Mouse (Mus musculus): ENCODE results near the gene P2rx4. TPM values are rescaled to one million over a fixed set of nuclear protein-coding genes. Genes with fewer than 3 reads are reported as not detected.

The P2rx4 gene
- polyA plus RNA-seq, 1 experiment from 2014 or later = 19.2 TPM

DNA sequence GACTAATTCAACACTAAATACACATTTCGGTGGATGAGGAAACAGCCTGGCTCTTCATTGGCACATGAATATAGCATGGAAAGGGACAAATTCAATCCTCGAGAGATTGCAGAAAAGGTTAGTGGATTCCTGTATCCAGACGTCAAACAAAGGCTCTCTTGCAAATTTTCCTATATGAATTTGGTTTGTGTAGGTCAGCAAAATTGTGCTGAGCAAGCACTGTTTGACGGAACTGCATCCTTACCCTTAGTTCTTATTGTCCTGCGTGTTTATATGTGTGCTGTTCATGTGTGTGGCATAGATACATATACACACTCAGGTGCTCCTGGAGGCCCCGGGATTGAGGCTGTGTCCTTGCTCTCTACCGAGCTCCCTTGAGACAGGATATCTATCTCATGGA is 18.2 kb upstream of the P2rx4 start:
- Histone ChIP-seq H3K4me2 (no peak overlapping the region), H3K4me3 (no peak overlapping the region), H3K36me3 (no peaks in the 10 kb centered on the region), H3K9me3 (no peaks in the 10 kb centered on the region), H3K27me3 (no peaks in the 10 kb centered on the region), H3K9ac (no peak overlapping the region), H3K4me1 (replicated peaks) (peaks cover 12% of the 10 kb centered on the region), H3K27ac (replicated peaks) (no peak overlapping the region)
- no peak for ATAC-seq (ENCODE audit: low read depth)
- WGBS = 90% methylated on average over 7 of the region's 7 CpGs

DNA sequence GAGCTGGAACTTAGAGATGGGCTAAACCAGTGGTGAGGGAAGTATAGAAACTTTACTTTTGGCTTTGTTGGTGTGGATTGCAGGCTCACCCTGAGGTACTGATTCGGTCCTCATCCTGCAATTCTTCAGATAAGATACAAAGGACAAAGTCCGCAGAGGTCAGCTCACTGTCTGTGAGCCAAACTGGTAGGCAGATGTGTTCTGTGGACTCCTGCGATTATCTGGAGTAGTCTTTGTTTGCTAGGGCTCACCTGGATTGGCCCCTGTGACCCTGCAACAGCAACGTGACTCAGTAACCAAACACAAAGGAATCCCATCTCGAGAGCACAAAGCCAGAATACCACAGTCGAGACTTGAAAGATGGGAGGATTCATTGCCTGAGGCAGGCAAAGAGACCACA is 16.9 kb upstream of the P2rx4 start:
- Histone ChIP-seq H3K36me3 (no peaks in the 10 kb centered on the region), H3K27me3 (no peaks in the 10 kb centered on the region), H3K4me3 (no peak overlapping the region), H3K9me3 (no peaks in the 10 kb centered on the region), H3K27ac (replicated peaks) (no peak overlapping the region), H3K4me2 (no peak overlapping the region), H3K9ac (no peak overlapping the region), H3K4me1 (replicated peaks) (peaks cover 12% of the 10 kb centered on the region)
- WGBS = 46% methylated on average over 6 of the region's 6 CpGs
- ATAC-seq (ENCODE audit: low read depth) = no peak

GRCm38 (mm10) chr5:122693431-122694207 is 13.7 kb upstream of the P2rx4 start:
- H3K4me3 ChIP-seq = no peak overlapping the region

DNA sequence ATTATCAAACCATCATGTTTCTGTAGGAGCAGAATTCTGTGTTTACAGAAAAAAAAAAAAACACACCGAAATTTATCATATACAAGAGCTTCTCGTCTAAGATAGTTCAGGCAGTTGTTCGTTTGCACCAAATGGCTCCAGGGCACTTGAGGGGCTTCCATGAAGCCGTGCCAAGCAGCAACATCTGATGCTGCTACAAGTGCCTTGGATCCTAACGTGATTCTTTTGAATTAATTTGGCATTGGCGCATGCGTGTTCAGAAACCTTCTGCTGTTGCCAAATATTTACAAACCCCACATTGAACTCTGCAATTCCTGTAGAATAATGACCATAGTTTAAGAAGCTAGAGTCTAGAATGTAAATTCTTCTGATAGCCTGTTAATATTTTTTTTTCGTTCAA is 11.8 kb upstream of the P2rx4 start:
- ATAC-seq (ENCODE audit: low read depth) = no peak
- Histone ChIP-seq H3K27me3 (no peaks in the 10 kb centered on the region), H3K4me1 (replicated peaks) (peaks cover 20% of the 10 kb centered on the region), H3K36me3 (no peaks in the 10 kb centered on the region), H3K4me2 (no peak overlapping the region), H3K4me3 (no peak overlapping the region), H3K27ac (replicated peaks) (no peak overlapping the region), H3K9ac (no peak overlapping the region), H3K9me3 (no peaks in the 10 kb centered on the region)
- WGBS = 70% methylated on average over 8 of the region's 8 CpGs

More at GRCm38 (mm10) chr5:122693431-122694207, 13.7 kb upstream of the P2rx4 start:
- Histone ChIP-seq H3K27ac (replicated peaks) (peak overlapping the region; percentile 71), H3K36me3 (no peaks in the 10 kb centered on the region), H3K9ac (no peak overlapping the region), H3K4me1 (replicated peaks) (peaks cover 20% of the 10 kb centered on the region), H3K9me3 (no peaks in the 10 kb centered on the region), H3K27me3 (no peaks in the 10 kb centered on the region), H3K4me2 (no peak overlapping the region)
- peak; percentile 96 for ATAC-seq (ENCODE audit: low read depth)
- 14% methylated on average over 13 of the region's 13 CpGs for WGBS

DNA sequence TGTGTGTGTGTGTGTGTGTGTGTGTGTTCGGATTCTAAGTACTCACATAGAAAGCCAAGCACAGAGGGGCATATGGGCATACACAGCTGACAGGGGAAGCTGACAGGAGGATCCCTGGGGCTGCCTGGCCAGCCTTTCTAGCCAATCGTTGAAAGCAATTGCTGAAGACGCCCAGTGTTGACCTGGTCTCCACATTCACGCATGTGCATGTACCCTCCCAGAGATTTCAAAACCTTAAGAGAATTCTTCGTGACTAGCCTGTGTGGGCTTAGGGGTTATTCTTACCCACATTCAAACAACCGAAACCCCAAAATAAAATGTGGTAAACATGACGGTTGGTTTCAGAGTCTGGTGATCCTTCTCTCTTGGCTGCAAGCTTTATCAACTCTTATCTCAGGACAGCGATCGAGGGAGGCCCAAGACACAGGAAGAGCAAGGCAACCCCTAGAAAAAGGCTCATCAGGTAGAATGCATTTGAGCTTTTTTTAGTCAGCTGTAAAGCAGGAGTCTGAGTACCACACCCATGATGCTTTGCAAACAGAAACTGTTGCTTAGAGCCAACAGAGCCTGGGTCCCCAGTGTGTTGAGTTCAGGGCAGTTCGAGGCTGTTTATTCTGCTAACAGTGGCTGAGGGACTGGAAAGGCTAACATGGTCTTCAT is 9.2 kb upstream of the P2rx4 start:
- no peak overlapping the region for H3K9ac ChIP-seq
- no peak overlapping the region for H3K4me2 ChIP-seq
- no peaks in the 10 kb centered on the region for H3K27me3 ChIP-seq
- 90% methylated on average over 10 of the region's 10 CpGs for WGBS
- H3K9me3 ChIP-seq = no peaks in the 10 kb centered on the region
- peaks cover 15% of the 10 kb centered on the region for H3K4me1 ChIP-seq (replicated peaks)
- no peak overlapping the region for H3K27ac ChIP-seq (replicated peaks)
- H3K36me3 ChIP-seq = no peaks in the 10 kb centered on the region
- H3K4me3 ChIP-seq = no peak overlapping the region
- ATAC-seq (ENCODE audit: low read depth) = no peak

DNA sequence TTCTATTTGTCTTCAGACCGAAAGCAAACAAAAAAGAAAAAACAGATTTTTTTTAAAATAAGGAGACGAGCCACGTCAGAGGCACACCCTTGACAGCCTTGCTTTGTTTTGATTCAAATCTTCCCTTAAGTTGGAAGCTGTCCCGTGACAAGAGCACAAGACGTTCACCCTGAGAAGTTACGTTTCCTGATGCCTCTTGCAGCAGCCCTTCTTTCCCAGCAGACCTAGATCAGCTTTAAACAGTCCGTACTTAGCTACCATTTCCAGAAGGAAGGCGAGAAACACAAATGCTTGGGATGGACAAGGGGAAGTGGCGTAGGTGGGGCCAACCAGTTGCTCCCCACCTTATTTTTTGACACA is 8.7 kb upstream of the P2rx4 start:
- no peaks in the 10 kb centered on the region for H3K9me3 ChIP-seq
- no peak overlapping the region for H3K27ac ChIP-seq (replicated peaks)
- H3K4me3 ChIP-seq = no peak overlapping the region
- ATAC-seq (ENCODE audit: low read depth) = no peak
- 0 out of 2 replicates have a peak, but pooled peaks cover 10% of the 10 kb centered on the region for H3K4me1 ChIP-seq (replicated peaks)
- H3K4me2 ChIP-seq = no peak overlapping the region
- 87% methylated on average over 9 of the region's 9 CpGs for WGBS
- H3K36me3 ChIP-seq = no peaks in the 10 kb centered on the region
- no peaks in the 10 kb centered on the region for H3K27me3 ChIP-seq
- no peak overlapping the region for H3K9ac ChIP-seq

GRCm38 (mm10) chr5:122700109-122700836 is 7.1 kb upstream of the P2rx4 start:
- 74% methylated on average over 12 of the region's 12 CpGs for WGBS
- Histone ChIP-seq H3K27me3 (no peaks in the 10 kb centered on the region), H3K4me1 (replicated peaks) (0 out of 2 replicates have a peak, but pooled peaks cover 7% of the 10 kb centered on the region), H3K4me2 (no peak overlapping the region), H3K27ac (replicated peaks) (no peak overlapping the region), H3K9ac (no peak overlapping the region), H3K36me3 (no peaks in the 10 kb centered on the region), H3K4me3 (no peak overlapping the region), H3K9me3 (no peaks in the 10 kb centered on the region)
- ATAC-seq (ENCODE audit: low read depth) = no peak

DNA sequence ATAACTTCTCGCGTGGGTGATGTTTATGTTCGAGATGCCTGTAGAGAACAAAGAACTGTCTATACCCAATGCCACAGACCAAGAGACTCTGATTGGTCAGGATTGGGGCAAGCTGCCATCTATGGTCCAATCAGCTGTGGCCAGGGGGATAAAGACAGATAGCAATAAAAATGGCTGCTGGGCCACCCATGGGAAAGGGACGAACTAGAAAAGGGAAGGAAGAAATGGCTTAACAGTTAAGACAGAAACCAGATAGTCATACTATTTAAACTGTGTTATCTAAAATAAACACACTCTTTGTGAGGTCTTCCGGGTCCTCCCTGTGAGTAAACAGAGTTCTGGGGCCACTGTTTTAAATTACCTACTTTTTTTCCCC is 6.5 kb upstream of the P2rx4 start:
- no peaks in the 10 kb centered on the region for H3K9me3 ChIP-seq
- H3K27ac ChIP-seq (replicated peaks) = no peak overlapping the region
- no peak for ATAC-seq (ENCODE audit: low read depth)
- WGBS = 62% methylated on average over 5 of the region's 5 CpGs
- H3K36me3 ChIP-seq = no peaks in the 10 kb centered on the region
- no peak overlapping the region for H3K4me3 ChIP-seq
- 0 out of 2 replicates have a peak, but pooled peaks cover 7% of the 10 kb centered on the region for H3K4me1 ChIP-seq (replicated peaks)
- H3K9ac ChIP-seq = no peak overlapping the region
- H3K27me3 ChIP-seq = no peaks in the 10 kb centered on the region
- H3K4me2 ChIP-seq = no peak overlapping the region

DNA sequence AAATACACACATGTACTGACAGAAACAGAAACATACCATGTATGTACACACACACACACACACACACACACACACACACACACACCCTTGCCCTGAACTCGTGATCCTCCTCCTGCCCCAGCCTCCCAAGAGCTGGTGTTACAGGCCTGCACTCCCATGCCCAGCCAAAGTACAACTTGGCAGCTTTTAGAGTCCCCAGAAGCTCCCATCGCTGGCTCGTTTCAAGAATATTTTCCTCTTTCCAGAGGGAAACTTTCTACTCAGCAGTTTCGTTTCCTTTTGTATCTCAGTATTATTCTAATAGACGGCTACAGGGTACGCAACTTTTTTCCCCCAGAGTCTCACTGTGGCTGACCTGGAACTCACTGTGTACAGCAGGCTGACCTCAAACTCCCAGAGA is 5.2 kb upstream of the P2rx4 start:
- Histone ChIP-seq H3K9ac (no peak overlapping the region), H3K36me3 (no peaks in the 10 kb centered on the region), H3K4me3 (no peak overlapping the region), H3K4me1 (replicated peaks) (peaks cover 11% of the 10 kb centered on the region), H3K9me3 (no peaks in the 10 kb centered on the region), H3K27me3 (no peaks in the 10 kb centered on the region), H3K4me2 (no peak overlapping the region), H3K27ac (replicated peaks) (no peak overlapping the region)
- ATAC-seq (ENCODE audit: low read depth) = no peak
- 78% methylated on average over 6 of the region's 6 CpGs for WGBS

GRCm38 (mm10) chr5:122703574-122703973 is 3.8 kb upstream of the P2rx4 start:
- Histone ChIP-seq H3K4me1 (replicated peaks) (peaks cover 20% of the 10 kb centered on the region), H3K36me3 (no peaks in the 10 kb centered on the region), H3K27me3 (no peaks in the 10 kb centered on the region), H3K4me2 (no peak overlapping the region), H3K4me3 (no peak overlapping the region), H3K9me3 (no peaks in the 10 kb centered on the region), H3K9ac (no peak overlapping the region), H3K27ac (replicated peaks) (no peak overlapping the region)
- ATAC-seq (ENCODE audit: low read depth) = no peak
- WGBS = 93% methylated on average over 2 of the region's 2 CpGs

- H3K36me3 ChIP-seq = no peaks in the 10 kb centered on the region
- H3K4me1 ChIP-seq (replicated peaks) = peaks cover 20% of the 10 kb centered on the region
- H3K4me3 ChIP-seq = no peak overlapping the region
- H3K9ac ChIP-seq = no peak overlapping the region
- ATAC-seq (ENCODE audit: low read depth) = no peak
- H3K27me3 ChIP-seq = no peaks in the 10 kb centered on the region
- no peak overlapping the region for H3K27ac ChIP-seq (replicated peaks)
- 89% methylated on average over 4 of the region's 4 CpGs for WGBS
- no peaks in the 10 kb centered on the region for H3K9me3 ChIP-seq
- H3K4me2 ChIP-seq = no peak overlapping the region
Measured at GRCm38 (mm10) chr5:122704571-122704970, 2.8 kb upstream of the P2rx4 start.

- Histone ChIP-seq H3K27ac (replicated peaks) (no peak overlapping the region), H3K4me3 (no peak overlapping the region), H3K4me1 (replicated peaks) (peaks cover 20% of the 10 kb centered on the region), H3K9me3 (no peaks in the 10 kb centered on the region), H3K4me2 (no peak overlapping the region), H3K27me3 (no peaks in the 10 kb centered on the region), H3K36me3 (no peaks in the 10 kb centered on the region), H3K9ac (no peak overlapping the region)
- no peak for ATAC-seq (ENCODE audit: low read depth)
- 82% methylated on average over 3 of the region's 3 CpGs for WGBS
Measured at GRCm38 (mm10) chr5:122705174-122705573, 2.2 kb upstream of the P2rx4 start.

Data from neural tube, embryonic 13.5 days (tissue).